Mouse (Mus musculus) midbrain, postnatal 0 days (tissue): ENCODE measurements around the gene Spi1. TPM values are rescaled to one million over a fixed set of nuclear protein-coding genes. Genes with fewer than 3 reads are reported as not detected.

Experiments used
- ATAC-seq: fragments of 200-750 bp; cut with Nextera tagmentation; 2 replicates; pipeline ENCODE4 v1.8.0; 2017; ENCODE audit warnings: moderate number of reproducible peaks, mild to moderate bottlenecking, moderate TSS enrichment, moderate library complexity; ENCODE audit not compliant: low FRiP score
- DNase-seq: peaks from one replicate; pipeline ENCODE4 v3.0.0-alpha.2; 2015; ENCODE audit warnings: low spot score
- H3K27ac ChIP-seq: fragments of 300-500 bp; sonication (generic); 2 replicates; pipeline ENCODE4 v1.5.1; 2014; ENCODE audit warnings: low read depth, mild to moderate bottlenecking, low read length, mixed read lengths
- H3K27me3 ChIP-seq: fragments of 300-500 bp; sonication (generic); 2 replicates; pipeline ENCODE4 v1.6.1; 2014; ENCODE audit warnings: low read length, control low read depth, mixed read lengths; ENCODE audit not compliant: insufficient read depth
- H3K36me3 ChIP-seq: fragments of 300-500 bp; sonication (generic); 2 replicates; pipeline ENCODE4 v1.6.1; 2014; ENCODE audit warnings: low read length, control low read depth, mixed read lengths; ENCODE audit not compliant: insufficient read depth
- H3K4me1 ChIP-seq: fragments of 300-500 bp; sonication (generic); 2 replicates; pipeline ENCODE4 v1.6.1; 2014; ENCODE audit warnings: mild to moderate bottlenecking, control low read depth, antibody characterized with exemption, low read length, mixed read lengths; ENCODE audit not compliant: insufficient read depth
- H3K4me2 ChIP-seq: fragments of 300-500 bp; sonication (generic); 2 replicates; pipeline ENCODE4 v1.6.1; 2014; ENCODE audit warnings: low read depth, mild to moderate bottlenecking, low read length, mixed read lengths; ENCODE audit not compliant: poor library complexity, severe bottlenecking
- H3K4me3 ChIP-seq: fragments of 300-500 bp; sonication (generic); 2 replicates; pipeline ENCODE4 v1.5.1; 2014; ENCODE audit warnings: low read depth, mild to moderate bottlenecking, low read length, moderate library complexity
- H3K9ac ChIP-seq: fragments of 300-500 bp; sonication (generic); replicated peaks from 2 replicates; pipeline ENCODE4 v1.6.1; 2014; ENCODE audit warnings: mild to moderate bottlenecking, low read length, moderate library complexity, mixed read lengths; ENCODE audit not compliant: poor library complexity, severe bottlenecking
- H3K9me3 ChIP-seq: fragments of 300-500 bp; sonication (generic); 2 replicates; pipeline ENCODE4 v1.6.1; 2016; ENCODE audit warnings: low read length, control low read depth
- CTCF ChIP-seq: IDR thresholded peaks from 2 replicates; pipeline ENCODE4 v1.5.1; 2016; ENCODE audit warnings: antibody characterized with exemption, mild to moderate bottlenecking
- WGBS: fragments of 180-500 bp; shearing (Covaris S2); extraction: QIAGEN DNeasy Blood & Tissue Kit; methylation state at CpG from one replicate; pipeline ENCODE4 v1.1.7; 2014; 5-methylcytosine and 5-hydroxymethylcytosine counted together
- polyA plus RNA-seq: library from polyadenylated mRNA; unstranded; fragments of >200 nt; fragmentation: Nextera tagmentation; extraction: Ambion mirVana; gene quantifications from 2 replicates; pipeline ENCODE4 v1.2.1, GENCODE M21; 2015
- total RNA-seq: library from RNA; depleted of rRNA; stranded (reverse); fragments of >200 nt; gene quantifications from 2 replicates; pipeline ENCODE4 v1.2.3, GENCODE M21; 2014

Gene Spi1
- total and polyA plus RNA-seq, 2 experiments from 2014 or later, result 4.2 to 10.0 TPM

DNA sequence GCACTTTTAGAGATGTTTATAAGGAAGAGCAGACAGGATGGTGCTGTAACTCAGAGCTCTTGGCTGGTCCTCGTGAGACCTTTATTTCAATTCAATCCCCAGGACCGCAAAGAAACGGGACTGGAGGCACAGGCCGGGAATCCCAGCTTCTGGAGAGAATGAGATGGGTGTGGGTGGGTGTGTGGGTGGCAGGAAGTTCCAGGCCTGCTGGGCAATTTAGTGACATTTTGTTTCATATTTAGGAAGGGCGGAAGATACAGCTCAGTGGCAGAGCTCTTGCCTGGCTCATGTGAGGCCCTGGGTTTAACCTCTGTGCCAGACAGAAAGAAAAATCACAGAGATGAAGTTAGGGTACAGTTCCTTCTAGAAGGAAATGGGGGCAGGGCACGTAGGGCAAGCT is 8.0 kb downstream of the Spi1 start:
- no peaks in the 10 kb centered on the region for H3K4me1 ChIP-seq
- no peak overlapping the region for H3K4me3 ChIP-seq
- ATAC-seq, result no peak
- no peak overlapping the region for H3K27ac ChIP-seq
- no peak overlapping the region for H3K4me2 ChIP-seq
- H3K9ac ChIP-seq, result no peak overlapping the region
- TF ChIP-seq CTCF, result no peak
- H3K27me3 ChIP-seq, result no peaks in the 10 kb centered on the region
- WGBS, result 81% methylated on average over 6 of the region's 6 CpGs
- no peak for DNase-seq
- no peaks in the 10 kb centered on the region for H3K36me3 ChIP-seq
- no peaks in the 10 kb centered on the region for H3K9me3 ChIP-seq

DNA sequence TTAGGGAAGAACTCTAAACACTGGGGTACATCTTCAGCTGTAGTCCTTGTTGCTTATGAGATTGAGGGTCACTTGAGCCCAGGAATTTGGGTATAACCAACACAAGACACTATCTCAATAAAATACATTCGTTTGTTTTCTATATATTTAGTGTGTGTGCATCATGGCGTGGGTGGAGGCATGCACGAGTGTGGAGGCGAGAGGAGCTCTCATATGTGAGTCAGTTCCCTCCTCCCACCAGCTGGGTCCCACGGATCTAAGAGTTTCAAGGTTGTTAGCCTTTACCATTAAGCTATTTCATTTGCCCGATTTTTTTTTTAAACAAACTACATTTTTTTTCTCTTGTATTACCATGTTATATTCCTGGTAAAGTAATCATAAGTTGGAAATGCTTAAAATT is 8.6 kb downstream of the Spi1 start:
- H3K27me3 ChIP-seq, result no peaks in the 10 kb centered on the region
- H3K27ac ChIP-seq, result no peak overlapping the region
- ATAC-seq, result no peak
- no peak overlapping the region for H3K9ac ChIP-seq
- no peak overlapping the region for H3K4me3 ChIP-seq
- H3K9me3 ChIP-seq, result no peaks in the 10 kb centered on the region
- DNase-seq, result no peak
- no peaks in the 10 kb centered on the region for H3K36me3 ChIP-seq
- no peak overlapping the region for H3K4me2 ChIP-seq
- no peaks in the 10 kb centered on the region for H3K4me1 ChIP-seq
- 76% methylated on average over 6 of the region's 6 CpGs for WGBS
- no peak for TF ChIP-seq CTCF

DNA sequence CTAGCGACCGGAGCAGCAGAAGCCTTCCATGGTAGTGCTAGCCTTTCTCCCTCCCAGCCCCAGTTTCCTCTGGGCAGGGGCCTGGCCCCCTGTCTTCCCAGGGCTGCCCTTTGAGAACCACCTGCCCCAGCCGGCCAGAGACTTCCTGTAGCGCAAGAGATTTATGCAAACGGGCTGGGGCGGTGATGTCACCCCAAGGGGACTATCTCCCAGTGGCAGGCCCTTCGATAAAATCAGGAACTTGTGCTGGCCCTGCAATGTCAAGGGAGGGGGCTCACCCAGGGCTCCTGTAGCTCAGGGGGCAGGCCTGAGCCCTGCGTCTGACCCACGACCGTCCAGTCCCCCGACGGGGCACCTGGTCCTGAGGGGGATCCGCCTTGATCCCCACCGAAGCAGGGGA is 14.3 kb downstream of the Spi1 start:
- 0 out of 2 replicates have a peak, but pooled peaks cover 3% of the 10 kb centered on the region for H3K27me3 ChIP-seq
- no peaks in the 10 kb centered on the region for H3K9me3 ChIP-seq
- no peak overlapping the region for H3K4me3 ChIP-seq
- WGBS, result 71% methylated on average over 14 of the region's 14 CpGs
- ATAC-seq, result no peak
- no peak overlapping the region for H3K4me2 ChIP-seq
- TF ChIP-seq CTCF, result no peak
- DNase-seq, result no peak
- H3K27ac ChIP-seq, result no peak overlapping the region
- H3K36me3 ChIP-seq, result no peaks in the 10 kb centered on the region
- no peaks in the 10 kb centered on the region for H3K4me1 ChIP-seq
- H3K9ac ChIP-seq, result no peak overlapping the region

DNA sequence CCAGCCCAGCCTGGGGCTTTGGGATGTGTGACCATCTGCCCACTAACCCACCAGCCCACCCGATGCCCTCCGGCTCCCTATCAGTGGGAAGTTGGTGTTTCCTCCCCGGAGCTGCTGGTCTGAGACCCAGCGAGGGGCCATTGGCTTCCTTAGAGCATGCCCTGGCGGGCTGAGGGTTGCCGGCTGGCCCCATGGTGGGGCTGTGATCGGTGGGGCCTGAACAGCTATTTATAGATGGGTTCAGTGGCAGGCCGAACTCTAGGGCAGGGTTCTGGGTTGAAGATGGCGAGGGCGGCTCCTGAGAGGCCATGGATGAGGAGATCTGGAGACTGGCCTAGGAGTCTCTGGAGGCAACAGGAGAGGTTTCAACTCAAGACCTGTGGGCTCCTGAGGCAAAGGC is 14.8 kb downstream of the Spi1 start:
- ATAC-seq (no peak), DNase-seq (no peak)
- no peak overlapping the region for H3K4me3 ChIP-seq
- WGBS, result 81% methylated on average over 10 of the region's 10 CpGs
- H3K36me3 ChIP-seq, result no peaks in the 10 kb centered on the region
- 0 out of 2 replicates have a peak, but pooled peaks cover 3% of the 10 kb centered on the region for H3K27me3 ChIP-seq
- no peaks in the 10 kb centered on the region for H3K9me3 ChIP-seq
- H3K9ac ChIP-seq, result no peak overlapping the region
- no peak overlapping the region for H3K27ac ChIP-seq
- no peaks in the 10 kb centered on the region for H3K4me1 ChIP-seq
- no peak for TF ChIP-seq CTCF
- H3K4me2 ChIP-seq, result no peak overlapping the region

DNA sequence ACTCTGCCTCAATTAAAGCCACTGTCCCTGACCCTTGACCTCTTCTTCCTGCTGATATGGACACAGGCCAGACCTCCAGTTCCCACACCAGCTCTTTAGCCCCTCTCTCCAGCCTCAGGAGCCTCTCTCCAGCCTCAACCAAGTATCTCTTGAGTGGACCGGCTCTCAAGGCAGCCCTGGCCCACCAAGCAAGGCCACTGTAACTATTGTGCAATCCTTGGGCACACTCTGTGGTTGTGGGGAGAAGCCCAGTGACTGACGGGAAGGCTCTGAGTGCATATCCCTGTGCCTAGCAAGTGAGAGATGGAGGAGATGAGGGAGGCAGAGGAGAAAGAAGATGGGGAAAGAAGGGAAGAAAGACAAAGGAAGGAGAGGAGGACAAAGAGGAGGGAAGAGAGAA is 16.0 kb downstream of the Spi1 start:
- no peaks in the 10 kb centered on the region for H3K9me3 ChIP-seq
- H3K4me1 ChIP-seq, result no peaks in the 10 kb centered on the region
- H3K36me3 ChIP-seq, result no peaks in the 10 kb centered on the region
- H3K27ac ChIP-seq, result no peak overlapping the region
- no peak overlapping the region for H3K9ac ChIP-seq
- TF ChIP-seq CTCF, result no peak
- H3K4me3 ChIP-seq, result no peak overlapping the region
- H3K4me2 ChIP-seq, result no peak overlapping the region
- DNase-seq (no peak), ATAC-seq (no peak)
- 91% methylated on average over 2 of the region's 2 CpGs for WGBS
- 0 out of 2 replicates have a peak, but pooled peaks cover 3% of the 10 kb centered on the region for H3K27me3 ChIP-seq

DNA sequence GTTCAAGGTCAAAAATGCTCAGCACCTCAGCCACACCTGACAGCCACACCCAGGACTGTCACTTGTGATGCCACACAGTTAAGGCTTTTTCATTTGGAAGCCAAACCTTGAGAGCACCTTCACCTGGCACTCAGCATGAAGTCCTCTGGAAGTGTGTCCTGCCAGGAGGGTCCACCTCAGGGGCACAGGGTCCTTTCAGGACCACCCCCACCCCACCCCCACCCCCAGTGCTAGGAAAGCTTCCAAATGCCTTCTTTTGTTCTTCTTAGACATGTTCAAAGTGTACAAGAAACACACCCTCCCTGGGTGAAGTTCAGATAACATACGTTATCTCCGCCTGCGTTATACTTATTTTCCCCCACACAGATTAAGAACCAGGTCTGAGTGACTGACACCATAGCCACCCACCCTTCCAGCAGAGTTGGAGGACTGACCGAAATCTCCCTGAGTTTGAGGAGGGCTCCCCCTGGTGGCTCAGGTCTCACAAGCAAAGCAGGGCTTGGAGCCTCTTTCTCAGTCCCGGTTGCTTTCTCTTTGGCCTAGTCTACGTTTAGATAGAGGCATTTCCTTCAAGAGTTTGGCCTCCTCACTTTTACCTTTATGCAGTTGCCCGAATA is 19.0 kb downstream of the Spi1 start:
- Histone ChIP-seq H3K4me2 (no peak overlapping the region), H3K9ac (0 out of 2 replicates have a peak overlapping the region, but pooled peaks have one; percentile 8), H3K27ac (no peak overlapping the region), H3K27me3 (0 out of 2 replicates have a peak, but pooled peaks cover 2% of the 10 kb centered on the region), H3K9me3 (no peaks in the 10 kb centered on the region), H3K36me3 (no peaks in the 10 kb centered on the region), H3K4me1 (no peaks in the 10 kb centered on the region), H3K4me3 (no peak overlapping the region)
- DNase-seq (peak; percentile 90), ATAC-seq (peak; percentile 71; the same call in 1 of the 2 replicates)
- peak; percentile 96 for TF ChIP-seq CTCF
- 7% methylated on average over 7 of the region's 7 CpGs for WGBS
